Mouse (Mus musculus) lung, postnatal 0 days (tissue): ENCODE results near the gene Tamm41.

Experiments
- CTCF ChIP-seq: IDR thresholded peaks from 2 replicates; pipeline ENCODE4 v1.5.1; 2016; ENCODE audit warnings: antibody characterized with exemption, mild to moderate bottlenecking
- EP300 ChIP-seq: IDR thresholded peaks from 2 replicates; pipeline ENCODE4 v1.6.1; 2016; ENCODE audit warnings: antibody characterized with exemption, mild to moderate bottlenecking, control low read depth

DNA sequence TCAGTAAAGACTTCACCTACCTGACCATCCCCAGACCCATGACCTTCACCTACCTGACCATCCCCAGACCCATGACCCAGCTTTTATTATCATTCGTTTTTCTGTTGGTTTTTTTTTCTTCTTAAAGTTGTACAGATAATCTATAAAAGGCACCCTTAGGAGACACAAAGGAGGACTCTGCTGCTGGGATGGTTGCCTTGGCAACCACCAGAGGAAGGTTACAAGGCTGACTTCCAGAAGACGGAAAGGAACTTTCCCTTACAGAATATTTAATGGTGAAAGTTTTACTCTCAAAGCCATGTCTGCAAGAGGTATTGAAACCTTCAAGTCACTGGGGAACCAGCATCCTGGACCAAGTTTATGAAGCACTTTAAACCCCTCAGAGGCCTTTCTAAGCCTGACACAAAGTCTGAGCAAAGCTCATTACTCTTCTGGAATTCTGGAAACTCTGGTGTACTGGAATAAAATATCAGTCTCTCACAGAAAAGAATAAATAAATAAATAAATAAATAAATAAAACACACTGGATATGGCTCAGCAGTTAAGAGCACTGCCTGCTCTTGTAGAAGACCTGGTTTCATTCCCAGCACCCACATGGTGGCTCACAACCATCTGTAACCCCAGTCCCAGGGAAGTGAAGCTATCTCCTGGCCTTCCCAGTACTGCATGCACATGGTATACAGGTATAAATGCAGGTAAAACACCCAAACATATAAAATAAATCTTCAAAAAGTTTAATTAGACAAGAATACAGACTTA, 71.1 kb downstream of the Tamm41 start:
- TF ChIP-seq CTCF (no peak), EP300 (no peak)
